Mouse (Mus musculus): ENCODE results near the gene Psmd10. TPM values are rescaled to one million over a fixed set of nuclear protein-coding genes. Genes with fewer than 3 reads are reported as not detected.

Gene Psmd10
- 29.7 and 31.7 TPM in 2 replicates for polyA plus RNA-seq (2015; fragmentation: Nextera tagmentation; extraction: Ambion mirVana)

GRCm38 (mm10) chrX:140956272-140956940 lies at the start of gene Psmd10, which contains the start of gene Atg4a:
TSS of gene Psmd10 (minus strand) at chrX:140956728.
TSS of gene Atg4a (plus strand) at chrX:140956907.

GRCm38 (mm10) chrX:140907360-140907759 lies 49.2 kb downstream of the Psmd10 start, which contains the start of gene Vsig1:
TSS of gene Vsig1 (plus strand) at chrX:140907608.

Other genes with a start within 250 kb of the Psmd10 start
- not detected in 2 replicates for gene Tex13b, start 143.3 kb downstream of the Psmd10 start, polyA plus RNA-seq (2015; fragmentation: Nextera tagmentation; extraction: Ambion mirVana)
- gene Vsig1, start 49.1 kb downstream of the Psmd10 start, polyA plus RNA-seq (2015; fragmentation: Nextera tagmentation; extraction: Ambion mirVana): not detected in 2 replicates
- 16.8 and 20.2 TPM in 2 replicates for gene Atg4a, start 179 bp upstream of the Psmd10 start, polyA plus RNA-seq (2015; fragmentation: Nextera tagmentation; extraction: Ambion mirVana)